Mouse (Mus musculus) G1E (cell line): ENCODE results near the gene Tgfb1i1.

ENCODE experiments used
- CTCF ChIP-seq: IDR thresholded peaks from 2 replicates; pipeline ENCODE4 v1.5.1; 2012; ENCODE audit warnings: low read depth, low read length, inconsistent platforms, mixed read lengths
- GATA1 ChIP-seq: IDR thresholded peaks from 2 replicates; pipeline ENCODE4 v1.6.1; 2012; ENCODE audit warnings: borderline replicate concordance, low read length, inconsistent platforms, mixed read lengths
- GATA2 ChIP-seq: IDR thresholded peaks from 2 replicates; pipeline ENCODE4 v1.6.1; 2012; ENCODE audit warnings: low read depth, low read length, inconsistent platforms, borderline replicate concordance
- POLR2AphosphoS5 ChIP-seq: IDR thresholded peaks from 2 replicates; pipeline ENCODE4 v1.6.1; 2012; ENCODE audit warnings: low read depth, low read length, inconsistent platforms; ENCODE audit not compliant: insufficient replicate concordance
- TAL1 ChIP-seq: conservative IDR thresholded peaks from 2 replicates; pipeline ENCODE4 v1.6.1; 2012; ENCODE audit warnings: low read depth, low read length, inconsistent platforms, mixed read lengths

DNA sequence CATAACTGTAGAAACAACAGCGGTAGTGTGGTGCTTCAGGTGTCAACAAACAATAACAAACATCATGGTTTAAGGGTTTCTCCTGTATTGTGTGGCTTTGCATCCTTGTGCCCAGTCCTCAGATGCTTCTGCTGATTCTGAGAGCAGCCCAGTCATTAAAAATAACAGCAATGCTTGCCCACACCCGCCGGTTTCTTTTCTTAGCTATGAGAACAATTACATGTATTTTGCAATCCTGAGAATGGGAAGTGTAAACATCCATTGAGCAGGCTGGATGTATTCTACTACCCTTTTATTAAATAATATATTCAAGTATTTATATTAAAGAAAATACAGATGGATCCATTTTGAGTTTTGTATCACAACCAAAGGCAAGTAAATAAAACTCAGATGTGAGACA is 55.5 kb downstream of the Tgfb1i1 start:
- TF ChIP-seq POLR2AphosphoS5 (no peak), CTCF (no peak), TAL1 (no peak), GATA1 (no peak), GATA2 (no peak)
